Mouse (Mus musculus): ENCODE measurements around the gene Gm13272.
"Not testable (repeated sequence)": the region's sequence is repeated elsewhere in the genome, so short reads cannot be mapped to it uniquely, and the experiment has no call there.

Gm13272 gene

DNA sequence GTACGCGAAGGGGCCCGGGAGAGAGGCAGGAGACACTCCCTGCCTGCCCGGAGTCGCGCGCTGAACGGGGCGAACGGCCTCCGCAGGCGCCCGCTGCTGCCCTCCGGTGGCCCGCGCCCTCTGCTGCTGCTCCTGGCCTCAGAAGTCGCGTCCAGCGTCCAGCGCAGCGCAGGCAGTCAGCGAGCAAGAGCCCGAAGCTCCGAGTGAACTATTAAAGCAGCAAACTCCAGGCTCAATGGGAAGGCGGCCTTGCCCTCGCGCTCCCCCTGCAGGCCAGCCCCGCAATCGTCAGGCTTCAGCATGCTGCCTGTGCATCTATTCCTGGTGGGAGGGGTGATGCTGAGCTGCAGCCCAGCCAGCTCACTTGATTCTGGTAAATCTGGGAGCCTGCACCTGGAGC is at the start of gene Gm13272:
Gene Gm13272 (plus strand): TSS at position 301 of the 400 bp plus-strand sequence.
- DNase-seq = not testable (repeated sequence)

GRCm38 (mm10) chr4:88738480-88738879 is 41.2 kb upstream of the Gm13272 start:
- no peak for DNase-seq

- no peak for DNase-seq
Observed at GRCm38 (mm10) chr4:88739036-88739435, 40.6 kb upstream of the Gm13272 start.

- DNase-seq = no peak
Observed at GRCm38 (mm10) chr4:88741426-88741825, 38.2 kb upstream of the Gm13272 start.

- no peak for DNase-seq
Observed at GRCm38 (mm10) chr4:88742771-88743371, 36.8 kb upstream of the Gm13272 start.

DNA sequence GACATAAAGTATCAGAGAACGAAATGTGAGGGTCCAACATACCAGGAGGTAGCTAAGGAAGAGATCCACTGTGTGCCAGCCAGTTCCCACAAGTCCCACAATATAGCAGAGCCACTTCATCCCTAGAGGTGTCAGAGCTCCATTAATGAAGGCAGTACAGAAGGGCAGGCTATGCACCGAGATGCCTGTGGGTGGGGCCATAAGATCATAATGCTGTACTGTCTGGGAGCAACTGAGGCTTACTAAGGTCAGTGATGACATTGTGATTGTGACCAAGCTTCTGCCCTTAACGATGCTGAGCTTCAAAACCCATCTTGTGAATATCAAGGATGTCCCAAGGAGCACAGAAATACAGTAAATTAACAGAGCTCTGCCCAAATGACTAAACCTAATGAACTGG is 35.4 kb upstream of the Gm13272 start:
- no peak for DNase-seq

GRCm38 (mm10) chr4:88749926-88750325 is 29.7 kb upstream of the Gm13272 start:
- DNase-seq = no peak

DNA sequence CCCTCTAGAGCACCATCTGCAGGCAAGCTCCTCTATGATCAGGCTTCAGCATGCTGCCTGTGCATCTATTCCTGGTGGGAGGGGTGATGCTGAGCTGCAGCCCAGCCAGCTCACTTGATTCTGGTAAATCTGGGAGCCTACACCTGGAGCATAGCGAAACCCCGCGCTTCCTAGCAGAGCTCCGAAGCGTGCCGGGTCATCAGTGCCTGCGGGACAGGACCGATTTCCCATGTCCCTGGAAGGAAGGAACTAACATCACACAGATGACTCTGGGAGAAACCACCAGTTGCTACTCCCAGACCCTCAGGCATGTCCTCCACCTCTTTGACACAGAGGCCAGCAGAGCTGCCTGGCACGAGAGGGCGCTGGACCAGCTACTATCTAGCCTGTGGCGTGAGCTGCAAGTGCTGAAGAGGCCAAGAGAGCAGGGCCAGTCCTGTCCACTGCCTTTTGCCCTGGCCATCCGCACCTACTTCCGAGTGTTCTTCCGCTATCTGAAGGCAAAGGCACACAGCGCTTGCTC is 24.8 kb upstream of the Gm13272 start, which contains the start of gene Gm13271:
Gene Gm13271 (plus strand): TSS at position 51 of the 523 bp plus-strand sequence.
- DNase-seq = peak; percentile 83 to 90

DNA sequence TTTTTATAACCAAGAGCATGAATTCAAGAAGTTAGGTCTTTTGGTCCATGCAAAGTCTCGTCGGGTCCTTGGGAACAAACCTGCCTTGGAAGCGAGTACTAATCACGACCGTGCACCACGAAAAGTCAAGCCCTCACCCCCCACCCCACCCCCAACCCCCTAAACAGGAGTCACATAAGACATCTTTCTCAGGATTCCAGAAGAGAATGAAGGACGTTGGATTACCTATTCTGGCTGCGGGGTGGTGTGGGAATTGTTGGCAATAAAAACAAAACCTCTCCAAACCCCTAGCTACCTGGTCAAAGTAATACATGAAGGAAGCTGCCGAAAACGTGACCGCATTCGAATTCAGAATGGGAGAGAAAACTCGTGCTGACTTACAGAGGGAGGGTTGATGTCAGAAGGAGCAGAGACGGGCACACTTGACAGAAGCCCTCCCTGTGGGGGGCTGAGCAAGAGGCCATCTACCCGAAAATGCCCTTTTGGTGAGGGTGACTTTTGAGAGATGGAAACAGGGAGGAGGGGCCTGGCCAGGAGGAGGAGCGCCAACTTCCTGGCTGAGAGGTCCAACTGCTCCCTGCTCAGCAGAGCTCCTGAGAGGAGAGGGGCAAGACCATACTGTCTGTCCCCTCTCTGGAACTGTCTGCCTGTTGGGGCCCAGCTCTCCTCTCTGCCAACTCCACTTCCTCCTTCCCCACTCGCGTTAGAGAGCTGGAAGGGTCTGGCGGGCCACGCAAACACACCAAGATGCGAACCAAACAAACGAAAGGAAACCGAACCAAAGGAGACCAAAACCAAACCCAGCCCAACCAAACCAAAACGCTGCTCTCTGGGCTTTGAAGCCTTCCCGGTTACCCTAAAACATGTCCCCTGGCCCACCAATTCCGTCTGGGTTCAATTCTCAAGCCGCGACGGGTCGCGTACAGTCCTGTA is 22.8 kb upstream of the Gm13272 start:
- peak in 1 of 2 experiments; percentile 28 for DNase-seq

DNA sequence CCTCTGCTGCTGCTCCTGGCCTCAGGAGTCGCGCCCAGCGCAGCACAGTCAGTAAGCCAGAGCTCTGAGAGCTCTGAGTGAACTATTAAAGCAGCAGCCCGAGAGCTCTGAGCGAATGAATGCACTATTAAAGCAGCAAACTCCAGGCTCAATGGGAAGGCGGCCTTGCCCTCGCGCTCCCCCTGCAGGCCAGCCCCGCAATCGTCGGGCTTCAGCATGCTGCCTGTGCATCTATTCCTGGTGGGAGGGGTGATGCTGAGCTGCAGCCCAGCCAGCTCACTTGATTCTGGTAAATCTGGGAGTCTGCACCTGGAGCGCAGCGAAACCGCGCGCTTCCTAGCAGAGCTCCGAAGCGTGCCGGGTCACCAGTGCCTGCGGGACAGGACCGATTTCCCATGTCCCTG is 22.0 kb upstream of the Gm13272 start:
- DNase-seq = peak; percentile 94 to 95

- peak in 1 of 2 experiments; percentile 11 for DNase-seq
Observed at GRCm38 (mm10) chr4:88758751-88759150, 20.9 kb upstream of the Gm13272 start.

GRCm38 (mm10) chr4:88759610-88760268 is 19.9 kb upstream of the Gm13272 start, which contains the start of gene Gm13283:
Gene Gm13283 (plus strand): TSS chr4:88760119.
- peak; percentile 31 to 59 for DNase-seq

DNA sequence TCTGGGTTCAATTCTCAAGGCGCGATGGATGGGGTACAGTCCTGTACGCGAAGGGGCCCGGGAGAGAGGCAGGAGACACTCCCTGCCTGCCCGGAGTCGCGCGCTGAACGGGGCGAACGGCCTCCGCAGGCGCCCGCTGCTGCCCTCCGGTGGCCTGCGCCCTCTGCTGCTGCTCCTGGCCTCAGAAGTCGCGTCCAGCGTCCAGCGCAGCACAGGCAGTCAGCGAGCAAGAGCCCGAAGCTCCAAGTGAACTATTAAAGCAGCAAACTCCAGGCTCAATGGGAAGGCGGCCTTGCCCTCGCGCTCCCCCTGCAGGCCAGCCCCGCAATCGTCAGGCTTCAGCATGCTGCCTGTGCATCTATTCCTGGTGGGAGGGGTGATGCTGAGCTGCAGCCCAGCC is 19.2 kb upstream of the Gm13272 start:
- DNase-seq = peak; percentile 20 to 28

DNA sequence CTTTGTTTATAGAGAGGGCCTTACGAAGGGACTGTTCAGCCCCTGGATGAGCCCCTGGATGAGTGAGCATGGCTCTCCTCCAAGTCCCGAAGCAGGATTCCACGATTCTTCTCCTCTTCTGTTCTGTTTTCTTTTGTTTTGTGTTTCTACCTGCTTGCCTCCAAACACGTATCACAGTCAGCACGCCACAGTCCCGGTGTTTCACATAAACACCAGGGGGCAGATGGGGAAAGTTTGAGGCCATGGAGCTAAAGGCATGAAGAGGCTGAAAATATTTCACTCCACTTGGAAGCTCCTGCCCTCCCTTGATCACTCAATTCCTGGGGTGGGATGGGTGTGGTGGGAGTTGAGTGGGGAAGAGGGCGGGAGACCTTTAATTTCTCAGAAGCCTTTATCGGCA is 17.9 kb upstream of the Gm13272 start:
- peak; percentile 85 to 93 for DNase-seq

DNA sequence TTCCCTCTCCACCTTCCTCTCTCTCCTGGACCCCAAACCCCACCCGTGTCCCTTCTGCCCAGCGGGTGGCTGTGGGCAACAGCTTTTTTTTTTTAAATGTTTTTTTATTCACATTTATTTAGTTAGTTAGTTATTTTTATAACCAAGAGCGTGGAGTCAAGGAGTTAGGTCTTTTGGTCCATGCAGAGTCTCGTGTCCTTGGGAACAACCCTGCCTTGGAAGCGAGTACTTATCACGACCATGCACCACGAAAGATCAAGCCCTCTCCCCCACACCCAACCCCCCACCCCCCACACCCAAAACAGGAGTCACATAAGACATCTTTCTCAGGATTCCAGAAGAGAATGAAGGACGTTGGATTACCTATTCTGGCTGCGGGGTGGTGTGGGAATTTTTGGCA is 17.3 kb upstream of the Gm13272 start:
- peak in 1 of 2 experiments; percentile 40 for DNase-seq

DNA sequence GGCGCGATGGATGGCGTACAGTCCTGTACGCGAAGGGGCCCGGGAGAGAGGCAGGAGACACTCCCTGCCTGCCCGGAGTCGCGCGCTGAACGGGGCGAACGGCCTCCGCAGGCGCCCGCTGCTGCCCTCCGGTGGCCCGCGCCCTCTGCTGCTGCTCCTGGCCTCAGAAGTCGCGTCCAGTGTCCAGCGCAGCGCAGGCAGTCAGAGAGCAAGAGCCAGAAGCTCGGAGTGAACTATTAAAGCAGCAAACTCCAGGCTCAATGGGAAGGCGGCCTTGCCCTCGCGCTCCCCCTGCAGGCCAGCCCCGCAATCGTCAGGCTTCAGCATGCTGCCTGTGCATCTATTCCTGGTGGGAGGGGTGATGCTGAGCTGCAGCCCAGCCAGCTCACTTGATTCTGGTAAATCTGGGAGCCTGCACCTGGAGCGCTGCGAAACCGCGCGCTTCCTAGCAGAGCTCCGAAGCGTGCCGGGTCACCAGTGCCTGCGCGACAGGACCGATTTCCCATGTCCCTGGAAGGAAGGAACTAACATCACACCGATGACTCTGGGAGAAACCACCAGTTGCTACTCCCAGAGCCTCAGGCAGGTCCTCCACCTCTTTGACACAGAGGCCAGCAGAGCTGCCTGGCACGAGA is 16.1 kb upstream of the Gm13272 start:
- peak in 1 of 2 experiments; percentile 6 for DNase-seq

- DNase-seq = not testable (repeated sequence)
Observed at GRCm38 (mm10) chr4:88773534-88773933, 6.1 kb upstream of the Gm13272 start, which contains the start of gene Gm13290. Gene Gm13290 (plus strand): TSS chr4:88773834.

GRCm38 (mm10) chr4:88776622-88777021 is 3.0 kb upstream of the Gm13272 start, which contains the start of gene Gm13289:
Gene Gm13289 (plus strand): TSS chr4:88776922.
- DNase-seq = not testable (repeated sequence)

- peak in 1 of 2 experiments; percentile 15 for DNase-seq
Observed at GRCm38 (mm10) chr4:88780320-88780719, 670 bp downstream of the Gm13272 start.

DNA sequence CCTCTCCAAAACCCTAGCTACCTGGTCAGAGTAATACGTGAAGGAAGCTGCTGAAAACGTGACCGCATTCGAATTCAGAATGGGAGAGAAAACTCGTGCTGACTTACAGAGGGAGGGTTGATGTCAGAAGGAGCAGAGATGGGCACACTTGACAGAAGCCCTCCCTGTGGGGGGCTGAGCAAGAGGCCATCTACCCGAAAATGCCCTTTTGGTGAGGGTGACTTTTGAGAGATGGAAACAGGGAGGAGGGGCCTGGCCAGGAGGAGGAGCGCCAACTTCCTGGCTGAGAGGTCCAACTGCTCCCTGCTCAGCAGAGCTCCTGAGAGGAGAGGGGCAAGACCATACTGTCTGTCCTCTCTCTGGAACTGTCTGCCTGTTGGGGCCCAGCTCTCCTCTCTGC is 2.2 kb downstream of the Gm13272 start, which contains the start of gene Ifnz:
Gene Ifnz (plus strand): TSS at position 301 of the 400 bp plus-strand sequence.
- not testable (repeated sequence) for DNase-seq

DNA sequence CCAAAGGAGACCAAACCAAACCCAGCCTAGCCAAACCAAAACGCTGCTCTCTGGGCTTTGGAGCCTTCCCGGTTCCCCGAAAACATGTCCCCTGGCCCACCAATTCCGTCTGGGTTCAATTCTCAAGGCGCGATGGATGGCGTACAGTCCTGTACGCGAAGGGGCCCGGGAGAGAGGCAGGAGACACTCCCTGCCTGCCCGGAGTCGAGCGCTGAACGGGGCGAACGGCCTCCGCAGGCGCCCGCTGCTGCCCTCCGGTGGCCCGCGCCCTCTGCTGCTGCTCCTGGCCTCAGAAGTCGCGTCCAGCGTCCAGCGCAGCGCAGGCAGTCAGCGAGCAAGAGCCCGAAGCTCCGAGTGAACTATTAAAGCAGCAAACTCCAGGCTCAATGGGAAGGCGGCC is 2.7 kb downstream of the Gm13272 start:
- DNase-seq = not testable (repeated sequence)

- not testable (repeated sequence) for DNase-seq
Observed at GRCm38 (mm10) chr4:88785409-88785808, 5.8 kb downstream of the Gm13272 start, which contains the start of gene Gm13276. Gene Gm13276 (plus strand): TSS chr4:88785709.
